Mouse (Mus musculus): ENCODE measurements around the gene Ssbp2.

Ssbp2 gene

GRCm38 (mm10) chr13:91459896-91460620 lies at the start of gene Ssbp2:
Gene Ssbp2 (plus strand): TSS chr13:91460283.
- peak in 1 of 2 experiments; percentile 20 for DNase-seq (ENCODE audit: low spot score in 2 of 2)

DNA sequence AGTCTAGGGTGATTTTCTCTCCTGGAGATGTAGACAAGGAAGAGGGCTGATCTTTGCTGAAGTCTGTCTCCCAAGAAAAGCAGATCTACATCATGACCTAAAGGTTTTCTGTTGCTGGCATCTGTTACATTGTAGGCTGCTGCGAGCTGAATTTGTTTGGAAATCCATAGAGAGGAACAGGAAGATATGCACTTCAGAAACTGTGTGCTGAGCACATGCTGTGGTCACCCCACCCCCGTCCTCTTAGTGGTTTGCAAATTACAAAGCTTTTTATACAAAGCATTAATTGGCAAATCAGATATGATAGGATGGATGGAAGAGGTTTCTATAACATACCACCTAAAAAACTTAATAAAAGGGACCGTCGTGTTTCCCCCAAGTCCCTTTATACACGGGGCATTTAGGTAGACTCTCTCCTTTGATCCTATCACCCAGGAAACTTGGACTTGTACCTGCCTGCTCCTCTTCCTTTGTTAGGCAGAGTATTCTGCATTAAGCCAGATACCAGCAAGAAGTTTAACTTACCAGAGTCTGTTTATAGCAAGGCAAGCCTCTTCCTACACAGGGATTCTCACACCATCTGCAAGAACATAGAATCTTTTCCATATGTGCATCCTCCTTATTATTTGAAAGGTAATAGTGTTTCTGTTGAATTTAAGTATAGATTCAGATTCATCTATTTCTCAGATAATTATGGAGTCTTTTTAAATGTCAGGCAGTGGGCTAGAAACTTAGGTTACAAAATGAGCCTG lies 46.2 kb upstream of the Ssbp2 start:
- DNase-seq (ENCODE audit: low spot score in 2 of 2) = no peak

GRCm38 (mm10) chr13:91415896-91416295 lies 44.2 kb upstream of the Ssbp2 start:
- no peak for DNase-seq (ENCODE audit: low spot score in 2 of 2)

GRCm38 (mm10) chr13:91416698-91417097 lies 43.4 kb upstream of the Ssbp2 start:
- no peak for DNase-seq (ENCODE audit: low spot score in 2 of 2)

DNA sequence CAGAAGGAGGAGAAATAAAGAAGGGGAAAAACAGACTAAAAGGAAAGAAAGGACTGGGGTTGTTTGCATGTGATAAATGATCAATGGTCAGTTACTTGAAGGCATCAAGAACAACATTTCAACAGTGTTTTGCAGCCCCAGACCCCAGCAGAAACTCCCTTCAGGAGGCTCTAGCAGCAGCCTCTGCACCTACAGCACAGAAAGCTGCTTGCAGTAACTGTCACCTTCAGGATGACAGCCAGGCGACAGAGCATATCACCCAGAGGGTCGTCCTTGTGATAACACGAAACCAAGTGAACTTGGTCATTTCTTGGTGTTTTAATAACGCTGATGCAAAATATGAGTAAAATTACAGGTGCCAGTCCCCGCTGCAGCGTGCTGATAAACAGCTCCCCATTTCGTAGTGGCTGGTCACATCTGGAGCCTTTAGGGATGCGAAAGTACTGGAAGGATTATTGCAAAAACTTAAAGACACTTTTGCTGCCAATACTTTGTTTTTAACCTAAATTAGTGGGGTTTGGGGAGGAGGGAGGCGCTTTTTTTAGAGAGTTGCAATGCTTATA lies 38.6 kb upstream of the Ssbp2 start:
- DNase-seq (ENCODE audit: low spot score in 2 of 2) = no peak

DNA sequence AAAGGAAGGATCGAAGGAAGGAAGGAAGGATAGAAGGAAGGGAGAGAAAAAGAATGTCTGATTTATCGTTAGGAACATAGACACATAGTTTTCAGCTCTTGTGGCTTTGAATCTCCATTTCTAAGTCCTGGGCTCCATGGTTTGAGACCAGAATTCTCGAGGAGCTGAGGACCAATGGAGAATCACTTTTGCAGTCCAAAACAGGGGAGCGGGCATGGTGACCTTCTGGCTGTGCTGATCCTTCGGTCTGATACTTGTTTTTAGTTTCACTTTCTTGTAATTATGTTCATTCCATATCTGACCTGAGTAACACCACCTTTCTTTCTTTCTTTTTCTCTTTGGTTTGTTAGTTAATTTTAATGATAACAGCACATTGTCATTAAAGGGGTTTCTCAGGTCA lies 29.2 kb upstream of the Ssbp2 start:
- DNase-seq (ENCODE audit: low spot score in 2 of 2) = no peak

- DNase-seq (ENCODE audit: low spot score in 2 of 2) = no peak
These were observed 28.4 kb upstream of the Ssbp2 start for GRCm38 (mm10) chr13:91431392-91432355.

DNA sequence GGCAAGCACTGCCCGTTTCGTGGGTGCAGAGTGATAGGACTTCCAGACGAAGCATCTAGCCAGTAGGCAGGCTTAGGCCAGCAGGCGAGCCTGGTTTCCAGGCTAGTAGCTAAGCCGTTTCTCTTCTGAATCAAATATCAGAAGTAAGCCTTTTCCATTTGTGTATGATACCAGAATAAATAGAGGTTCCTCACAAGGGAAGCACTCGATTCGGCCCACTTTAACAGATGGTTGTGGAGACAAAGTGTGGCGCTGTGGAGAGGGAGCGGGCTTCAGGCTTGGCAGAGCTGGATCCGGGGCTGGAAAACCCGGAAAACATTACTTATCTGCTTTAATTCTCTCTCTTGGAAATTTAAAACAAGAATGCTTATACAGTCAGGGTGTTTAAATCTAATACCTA lies 27.1 kb upstream of the Ssbp2 start:
- DNase-seq (ENCODE audit: low spot score in 2 of 2) = peak in 1 of 2 experiments; percentile 34

- DNase-seq (ENCODE audit: low spot score in 2 of 2) = no peak
These were observed 22.2 kb upstream of the Ssbp2 start for GRCm38 (mm10) chr13:91437931-91438330.

DNA sequence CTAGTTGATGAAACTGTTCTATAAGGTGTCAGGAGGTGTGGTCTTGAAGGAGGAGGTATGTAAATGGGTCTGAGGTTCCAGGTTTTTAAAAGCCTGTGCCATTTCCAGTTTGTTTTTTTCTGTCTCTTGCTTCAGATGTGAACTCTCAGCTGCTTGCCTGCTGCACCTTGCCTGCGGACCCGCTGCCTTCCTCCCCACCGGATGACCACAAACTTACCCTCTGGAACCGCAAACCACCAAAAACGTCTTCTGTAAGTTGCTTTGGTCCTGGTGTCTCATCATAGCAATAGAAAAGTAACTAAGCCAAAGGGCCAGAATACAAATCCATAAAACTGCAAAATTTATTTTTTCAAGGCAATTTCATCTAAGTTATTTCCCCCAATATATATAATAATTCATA lies 18.6 kb upstream of the Ssbp2 start:
- DNase-seq (ENCODE audit: low spot score in 2 of 2) = no peak

GRCm38 (mm10) chr13:91446728-91447127 lies 13.4 kb upstream of the Ssbp2 start:
- no peak for DNase-seq (ENCODE audit: low spot score in 2 of 2)

GRCm38 (mm10) chr13:91448936-91449335 lies 11.1 kb upstream of the Ssbp2 start:
- no peak for DNase-seq (ENCODE audit: low spot score in 2 of 2)

- no peak for DNase-seq (ENCODE audit: low spot score in 2 of 2)
These were observed 8.5 kb upstream of the Ssbp2 start for GRCm38 (mm10) chr13:91451405-91452166.

- DNase-seq (ENCODE audit: low spot score in 2 of 2) = no peak
These were observed 7.8 kb upstream of the Ssbp2 start for GRCm38 (mm10) chr13:91452269-91452668.

GRCm38 (mm10) chr13:91453236-91453635 lies 6.8 kb upstream of the Ssbp2 start:
- no peak for DNase-seq (ENCODE audit: low spot score in 2 of 2)

- DNase-seq (ENCODE audit: low spot score in 2 of 2) = no peak
These were observed 4.0 kb upstream of the Ssbp2 start for GRCm38 (mm10) chr13:91456041-91456440.

GRCm38 (mm10) chr13:91456735-91457134 lies 3.3 kb upstream of the Ssbp2 start:
- DNase-seq (ENCODE audit: low spot score in 2 of 2) = no peak

DNA sequence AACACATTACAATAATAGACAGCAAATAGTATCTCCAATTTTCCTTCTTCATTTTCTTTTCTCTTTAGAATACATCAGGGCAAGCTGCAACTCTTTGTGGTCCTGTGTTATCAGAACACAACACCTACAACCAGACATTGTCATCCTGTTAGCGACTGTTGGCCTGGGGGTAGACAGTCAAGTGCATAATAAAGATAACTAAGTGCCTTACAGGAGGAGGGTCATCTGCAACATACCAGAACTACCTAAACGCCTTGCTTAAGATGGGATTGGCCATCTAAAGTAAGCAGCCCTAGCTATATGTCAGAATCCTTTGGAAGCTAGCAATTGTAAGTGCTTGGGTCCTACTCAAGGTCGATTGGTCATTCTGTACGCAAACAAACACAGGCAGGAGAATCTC lies 2.1 kb upstream of the Ssbp2 start:
- no peak for DNase-seq (ENCODE audit: low spot score in 2 of 2)

GRCm38 (mm10) chr13:91459489-91459888 lies 594 bp upstream of the Ssbp2 start:
- DNase-seq (ENCODE audit: low spot score in 2 of 2) = no peak

DNA sequence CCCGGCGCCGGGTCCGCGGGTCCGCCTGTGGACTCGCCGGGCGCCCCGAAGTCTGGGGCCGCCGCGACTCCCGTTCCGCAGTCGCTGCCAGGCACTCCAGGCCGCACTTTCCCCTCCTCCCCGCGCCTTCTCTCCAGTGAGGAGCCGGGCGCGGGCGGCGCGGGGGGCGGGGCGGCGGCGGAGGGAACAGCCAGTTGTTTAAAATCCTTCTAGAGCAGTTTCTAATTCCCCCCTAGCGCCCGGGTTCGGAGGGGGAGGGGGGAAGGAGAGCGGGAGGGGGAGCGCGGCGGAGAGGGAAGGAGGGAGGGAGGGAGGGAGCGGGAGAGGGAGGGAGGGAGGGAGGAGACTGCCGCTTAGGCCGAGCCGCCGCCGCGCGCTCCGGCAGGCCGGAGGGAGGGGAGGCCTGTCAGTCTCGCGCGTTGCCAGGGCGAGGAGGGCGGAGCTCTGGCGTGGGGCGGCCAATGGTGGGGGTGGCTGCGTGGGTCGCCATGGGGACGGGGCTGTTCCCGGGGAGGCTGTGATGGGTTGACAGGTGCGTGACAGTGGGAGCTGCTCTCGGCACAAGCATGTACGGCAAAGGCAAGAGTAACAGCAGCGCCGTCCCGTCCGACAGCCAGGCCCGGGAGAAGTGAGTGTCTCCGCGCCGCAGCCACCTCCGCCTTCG lies 670 bp downstream of the Ssbp2 start:
- DNase-seq (ENCODE audit: low spot score in 2 of 2) = peak; percentile 97 to 98

Measured in right cerebral cortex, postnatal 36 days (tissue).